Mouse (Mus musculus): ENCODE measurements around the gene Chchd4. TPM values are rescaled to one million over a fixed set of nuclear protein-coding genes. Genes with fewer than 3 reads are reported as not detected.

Gene Chchd4
- total RNA-seq (2022), result 10 to 100 TPM; 14.5 to 20.5 (median 16.6) TPM

- peak; percentile 100 for DNase-seq (ENCODE audit: low spot score)
These were observed at the start of gene Chchd4, which contains the start of gene Tmem43 for GRCm38 (mm10) chr6:91472868-91473804. Gene Chchd4, minus strand, starts transcription at chr6:91473546. Gene Tmem43, plus strand, starts transcription at chr6:91473703.

- no peak for DNase-seq (ENCODE audit: low spot score)
These were observed 49.5 kb upstream of the Chchd4 start for GRCm38 (mm10) chr6:91522816-91523215.

GRCm38 (mm10) chr6:91518454-91519020 lies 45.2 kb upstream of the Chchd4 start:
- no peak for DNase-seq (ENCODE audit: low spot score)

- peak; percentile 99 for DNase-seq (ENCODE audit: low spot score)
These were observed 42.5 kb upstream of the Chchd4 start, which contains the start of the genes Xpc and Lsm3 for GRCm38 (mm10) chr6:91515545-91516449. Gene Xpc, minus strand, starts transcription at chr6:91515888. Gene Lsm3, plus strand, starts transcription at chr6:91515928.

GRCm38 (mm10) chr6:91514737-91515362 lies 41.5 kb upstream of the Chchd4 start:
- no peak for DNase-seq (ENCODE audit: low spot score)

- no peak for DNase-seq (ENCODE audit: low spot score)
These were observed 40.8 kb upstream of the Chchd4 start for GRCm38 (mm10) chr6:91514135-91514534.

GRCm38 (mm10) chr6:91510211-91510610 lies 36.9 kb upstream of the Chchd4 start:
- no peak for DNase-seq (ENCODE audit: low spot score)

GRCm38 (mm10) chr6:91509326-91509725 lies 36.0 kb upstream of the Chchd4 start:
- DNase-seq (ENCODE audit: low spot score), result peak; percentile 61

- no peak for DNase-seq (ENCODE audit: low spot score)
These were observed 34.7 kb upstream of the Chchd4 start for GRCm38 (mm10) chr6:91508041-91508440.

GRCm38 (mm10) chr6:91506036-91506435 lies 32.7 kb upstream of the Chchd4 start:
- no peak for DNase-seq (ENCODE audit: low spot score)

GRCm38 (mm10) chr6:91503302-91503701 lies 30.0 kb upstream of the Chchd4 start:
- DNase-seq (ENCODE audit: low spot score), result no peak

- DNase-seq (ENCODE audit: low spot score), result no peak
These were observed 21.2 kb upstream of the Chchd4 start for GRCm38 (mm10) chr6:91494526-91494925.

- no peak for DNase-seq (ENCODE audit: low spot score)
These were observed 19.7 kb upstream of the Chchd4 start for GRCm38 (mm10) chr6:91493053-91493452.

GRCm38 (mm10) chr6:91491004-91491403 lies 17.7 kb upstream of the Chchd4 start:
- no peak for DNase-seq (ENCODE audit: low spot score)

- no peak for DNase-seq (ENCODE audit: low spot score)
These were observed 16.5 kb upstream of the Chchd4 start for GRCm38 (mm10) chr6:91489872-91490271.

GRCm38 (mm10) chr6:91488496-91489212 lies 15.3 kb upstream of the Chchd4 start:
- DNase-seq (ENCODE audit: low spot score), result peak; percentile 75

- no peak for DNase-seq (ENCODE audit: low spot score)
These were observed 13.5 kb upstream of the Chchd4 start for GRCm38 (mm10) chr6:91486736-91487453.

GRCm38 (mm10) chr6:91483371-91483770 lies 10.0 kb upstream of the Chchd4 start:
- DNase-seq (ENCODE audit: low spot score), result no peak

GRCm38 (mm10) chr6:91476541-91476940 lies 3.2 kb upstream of the Chchd4 start:
- DNase-seq (ENCODE audit: low spot score), result no peak
